Mouse (Mus musculus): Measurements from ENCODE around the gene Prkce. TPM values are rescaled to one million over a fixed set of nuclear protein-coding genes. Genes with fewer than 3 reads are reported as not detected.
A peak's percentile ranks its signal among the peaks of the same experiment; 100 is the strongest.

Gene Prkce
- total RNA-seq, 4 experiments from 2014 or later, result 11.4 to 14.5 (median 13.2) TPM

- DNase-seq (ENCODE audit: low spot score in 2 of 2), result no peak
These were observed 276.3 kb downstream of the Prkce start for GRCm38 (mm10) chr17:86443886-86444285.

DNA sequence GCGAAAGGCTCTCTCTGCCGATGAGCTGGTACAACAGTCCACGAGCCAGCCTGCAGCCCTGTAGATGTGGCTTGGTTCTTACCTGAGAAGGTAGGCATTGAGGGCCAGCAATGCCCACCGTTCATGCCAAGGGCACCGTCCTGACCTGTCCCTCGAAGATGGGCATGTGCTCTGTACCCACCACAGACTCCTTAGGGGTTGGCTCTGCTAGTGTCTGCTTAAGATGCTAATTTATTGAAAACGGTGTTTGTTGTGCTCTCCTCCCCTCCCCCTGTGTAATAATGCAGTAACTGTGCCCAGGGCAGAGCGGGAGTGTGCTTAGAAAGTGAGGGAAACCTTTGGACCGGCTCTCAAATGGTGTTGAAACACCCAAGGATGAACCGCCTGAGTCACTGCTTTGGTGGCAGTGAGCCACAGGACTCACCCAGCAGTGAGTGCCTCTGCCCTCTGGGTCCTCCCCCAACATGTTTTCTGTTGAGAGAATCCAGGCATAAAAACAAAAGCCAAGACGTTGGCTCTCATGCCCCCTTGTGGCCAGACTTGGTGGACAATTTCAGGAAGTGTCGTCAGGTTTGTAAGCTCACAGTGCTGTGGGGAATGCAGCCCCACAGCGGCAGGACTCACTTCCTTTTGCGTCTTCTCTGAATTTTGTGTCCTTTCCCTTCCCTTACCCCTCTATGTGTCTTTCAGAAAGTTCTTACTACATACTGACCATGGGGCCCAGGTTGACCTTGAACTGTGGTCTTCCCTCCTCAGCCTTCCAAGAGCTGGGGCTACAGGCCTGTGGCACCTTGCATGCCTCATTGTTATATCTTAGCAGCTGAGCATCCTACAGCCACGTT is 277.2 kb downstream of the Prkce start:
- peak; percentile 90 to 91 for DNase-seq (ENCODE audit: low spot score in 2 of 2)

- DNase-seq (ENCODE audit: low spot score in 2 of 2), result no peak
These were observed 277.8 kb downstream of the Prkce start for GRCm38 (mm10) chr17:86445420-86445720.

DNA sequence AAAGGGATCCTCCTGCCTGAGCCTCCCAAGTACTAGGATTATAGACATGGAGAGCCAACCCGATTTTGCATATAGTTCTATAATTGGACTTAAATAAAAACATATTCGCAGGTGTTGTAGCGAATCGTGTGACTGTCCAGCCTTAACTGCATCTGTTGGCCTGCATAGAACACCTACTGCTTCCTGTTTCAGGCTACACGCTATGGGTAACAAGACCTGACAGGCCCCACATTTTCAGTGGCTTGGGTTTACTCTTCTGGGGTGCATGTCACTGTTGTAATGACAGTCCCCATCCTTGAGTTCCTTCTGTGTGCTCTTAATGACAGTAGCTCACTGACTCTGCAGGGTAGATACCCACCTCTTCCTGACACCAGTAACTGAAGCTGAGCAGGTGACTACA is 278.3 kb downstream of the Prkce start:
- DNase-seq (ENCODE audit: low spot score in 2 of 2), result no peak

DNA sequence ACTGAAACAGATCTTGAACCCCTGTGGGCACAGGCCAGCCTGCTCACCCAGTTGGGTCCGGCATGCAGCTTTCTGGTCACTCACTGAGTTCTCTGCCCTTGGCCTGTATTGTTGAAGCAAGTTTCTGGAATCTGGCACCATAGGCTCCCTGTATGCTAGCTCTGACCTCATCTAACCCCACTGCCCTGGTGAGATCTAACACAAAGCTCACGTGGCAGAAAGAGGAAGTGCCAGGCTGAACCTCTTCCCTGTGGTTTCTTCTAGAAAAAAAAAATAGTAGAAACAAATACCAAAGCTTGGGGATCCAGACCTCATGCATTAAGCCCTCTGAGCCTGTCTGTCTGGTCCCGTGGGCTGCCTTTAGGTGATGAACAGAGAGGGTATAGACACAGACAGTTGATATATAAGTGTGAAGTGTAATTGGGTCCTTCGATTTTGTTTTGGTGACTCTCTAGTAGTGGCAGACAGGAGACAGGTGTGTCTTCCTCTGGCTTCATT is 279.6 kb downstream of the Prkce start:
- DNase-seq (ENCODE audit: low spot score in 2 of 2), result no peak

- no peak for DNase-seq (ENCODE audit: low spot score in 2 of 2)
These were observed 285.3 kb downstream of the Prkce start for GRCm38 (mm10) chr17:86452934-86453333.

DNA sequence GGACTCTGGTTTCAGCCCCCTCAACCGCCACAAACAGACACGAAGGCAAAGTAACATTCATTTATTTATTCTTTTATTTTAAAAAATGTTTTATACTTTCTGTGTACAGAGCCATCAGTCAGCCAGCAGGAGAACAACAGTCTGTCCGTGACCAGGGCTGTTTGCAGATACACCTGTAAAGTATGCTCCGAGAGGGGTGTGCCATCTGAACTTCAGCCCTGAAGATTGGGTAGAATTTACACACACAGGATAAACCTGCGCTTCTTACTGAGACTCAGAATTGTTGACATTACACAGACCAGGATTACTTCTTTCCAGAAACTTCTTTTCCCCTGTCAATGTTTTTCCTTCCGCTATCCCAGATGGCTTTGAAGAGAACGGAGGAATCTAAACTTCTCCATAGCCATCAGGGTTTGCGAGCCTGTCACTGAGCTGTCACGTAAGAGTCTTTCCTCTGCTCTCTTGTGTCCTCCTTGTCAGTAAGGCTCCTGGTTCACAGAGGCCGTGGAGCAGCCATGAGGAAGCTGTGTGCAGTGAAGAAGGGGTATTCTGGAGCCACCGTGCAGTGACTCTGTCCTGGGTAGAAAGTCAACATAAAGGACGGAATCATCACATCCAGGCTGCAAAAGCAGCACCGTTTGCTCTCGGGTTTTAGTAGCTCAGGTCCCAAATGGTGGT is 286.2 kb downstream of the Prkce start:
- DNase-seq (ENCODE audit: low spot score in 2 of 2), result no peak

GRCm38 (mm10) chr17:86454351-86454706 is 286.7 kb downstream of the Prkce start:
- no peak for DNase-seq (ENCODE audit: low spot score in 2 of 2)

DNA sequence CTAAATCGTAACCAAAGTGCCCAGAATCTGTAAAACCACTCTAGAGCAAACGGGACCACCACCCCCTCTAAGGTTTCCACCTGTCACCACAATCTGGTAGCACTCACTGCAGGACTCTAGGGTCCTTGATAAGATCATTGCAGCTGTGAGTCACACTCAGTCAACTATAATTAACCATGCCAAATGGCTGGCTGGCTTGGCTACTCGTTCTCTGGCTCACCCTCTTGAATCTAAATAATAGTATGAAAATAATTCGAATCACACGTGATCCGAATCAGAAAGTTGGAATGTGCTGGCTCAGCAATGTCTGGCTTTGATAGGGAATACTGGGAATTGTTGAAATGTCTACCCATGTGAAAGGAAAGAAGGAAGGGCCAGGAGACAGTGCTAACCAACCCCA is 288.9 kb downstream of the Prkce start:
- no peak for DNase-seq (ENCODE audit: low spot score in 2 of 2)

DNA sequence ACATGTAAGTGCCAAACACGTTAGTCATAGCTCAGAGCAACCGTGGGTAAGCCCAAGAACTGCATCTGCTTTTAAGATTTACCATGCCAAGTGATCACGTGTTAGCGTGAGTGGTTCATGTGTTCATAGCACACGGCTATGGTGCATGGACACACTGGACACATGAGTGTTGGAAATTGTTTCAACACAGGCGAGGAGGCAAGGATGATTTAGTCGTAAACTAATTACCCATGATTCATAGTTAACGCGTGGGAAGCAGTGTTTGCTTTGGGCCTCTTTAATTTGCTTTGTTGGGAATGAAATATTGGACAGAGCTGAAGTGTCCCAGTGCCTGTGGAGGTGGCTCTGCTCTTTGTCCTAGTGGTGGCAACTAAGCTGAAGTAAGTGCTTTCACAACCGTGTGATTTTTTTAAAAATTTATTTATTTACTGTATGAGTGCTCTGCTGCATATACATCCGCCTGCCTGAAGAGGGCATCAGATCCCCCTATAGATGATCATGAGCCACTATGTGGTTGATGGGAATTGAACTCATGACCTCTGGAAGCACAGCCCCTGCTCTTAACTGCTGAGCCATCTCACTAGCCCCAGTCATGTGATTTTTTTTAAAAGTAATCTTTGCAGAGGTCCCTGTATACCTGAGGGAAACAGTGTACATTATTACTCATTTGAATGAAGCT is 290.9 kb downstream of the Prkce start:
- DNase-seq (ENCODE audit: low spot score in 2 of 2), result no peak

GRCm38 (mm10) chr17:86460645-86461430 is 293.3 kb downstream of the Prkce start:
- no peak for DNase-seq (ENCODE audit: low spot score in 2 of 2)

DNA sequence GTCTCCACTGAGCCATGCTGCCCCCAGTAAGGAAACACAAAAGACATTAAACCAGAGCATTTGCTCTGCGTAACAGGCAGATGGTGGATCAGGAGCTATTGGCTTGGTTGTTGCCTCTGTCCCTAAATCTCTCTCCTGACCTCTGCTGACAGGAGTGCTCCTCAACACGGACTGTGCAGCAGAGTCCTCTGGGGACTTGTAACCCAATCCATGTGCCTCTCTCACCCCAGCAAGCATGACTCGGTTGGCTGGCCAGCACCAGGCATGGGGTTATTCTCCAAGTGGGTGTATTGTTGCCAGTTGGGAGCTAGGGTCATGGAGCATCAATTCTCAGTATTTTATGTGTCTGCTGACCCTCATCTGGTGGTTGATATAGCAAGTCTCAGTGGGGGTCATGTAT is 295.8 kb downstream of the Prkce start:
- no peak for DNase-seq (ENCODE audit: low spot score in 2 of 2)

DNA sequence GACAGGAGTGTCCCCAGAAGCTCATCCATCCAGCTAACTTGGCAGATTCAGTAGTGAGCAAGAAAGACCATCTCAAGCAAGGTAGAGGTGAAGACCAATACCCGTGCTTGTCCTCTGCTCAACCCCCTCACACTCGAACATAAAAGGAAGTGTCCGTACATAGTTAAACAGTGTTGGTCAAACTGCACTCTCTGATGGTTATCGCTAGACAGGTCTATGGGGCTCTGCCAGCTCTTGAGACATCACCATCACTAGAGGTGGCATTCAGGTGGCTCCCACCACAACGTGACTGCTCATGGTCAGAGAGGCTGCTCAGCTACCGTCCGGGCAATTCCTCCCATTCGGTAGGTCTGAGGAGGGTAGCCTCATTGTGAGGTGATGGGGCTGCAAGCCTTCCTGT is 296.6 kb downstream of the Prkce start:
- DNase-seq (ENCODE audit: low spot score in 2 of 2), result no peak

DNA sequence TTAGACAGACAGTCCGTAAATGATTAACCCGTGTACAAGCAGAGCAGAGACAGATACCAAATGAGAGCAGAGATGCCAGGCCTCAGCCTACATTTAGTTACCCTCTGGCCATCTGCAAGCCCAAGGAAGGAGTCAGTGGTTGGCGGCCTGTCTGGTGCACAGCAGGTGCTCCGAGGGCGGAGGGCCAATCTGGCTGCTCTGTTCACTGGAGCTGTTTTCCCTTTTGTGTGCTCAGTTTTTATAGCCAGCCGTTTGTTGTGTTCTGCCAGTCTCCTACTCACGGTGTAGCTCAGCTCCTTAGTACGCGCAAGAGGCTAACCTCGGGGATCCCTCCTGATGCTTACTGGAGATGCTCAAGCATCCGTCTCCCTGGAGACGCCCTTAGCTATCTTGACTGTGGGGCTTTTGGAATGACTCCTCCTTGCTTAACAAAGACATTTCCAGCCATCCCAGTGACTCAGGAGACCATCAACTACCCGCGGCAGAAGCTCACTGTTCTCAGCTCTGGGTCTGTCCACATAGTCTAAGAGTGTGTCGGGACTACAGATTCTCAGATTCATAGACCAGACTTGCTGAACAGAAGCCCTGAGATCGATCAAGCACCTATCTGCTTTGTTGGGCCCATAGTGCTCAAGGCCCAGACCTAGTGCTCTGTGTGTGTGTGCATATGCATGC is 297.2 kb downstream of the Prkce start:
- no peak for DNase-seq (ENCODE audit: low spot score in 2 of 2)

GRCm38 (mm10) chr17:86465865-86466264 is 298.3 kb downstream of the Prkce start:
- DNase-seq (ENCODE audit: low spot score in 2 of 2), result no peak

- DNase-seq (ENCODE audit: low spot score in 2 of 2), result no peak
These were observed 298.8 kb downstream of the Prkce start for GRCm38 (mm10) chr17:86466412-86466811.

- no peak for DNase-seq (ENCODE audit: low spot score in 2 of 2)
These were observed 299.3 kb downstream of the Prkce start for GRCm38 (mm10) chr17:86466871-86467270.

DNA sequence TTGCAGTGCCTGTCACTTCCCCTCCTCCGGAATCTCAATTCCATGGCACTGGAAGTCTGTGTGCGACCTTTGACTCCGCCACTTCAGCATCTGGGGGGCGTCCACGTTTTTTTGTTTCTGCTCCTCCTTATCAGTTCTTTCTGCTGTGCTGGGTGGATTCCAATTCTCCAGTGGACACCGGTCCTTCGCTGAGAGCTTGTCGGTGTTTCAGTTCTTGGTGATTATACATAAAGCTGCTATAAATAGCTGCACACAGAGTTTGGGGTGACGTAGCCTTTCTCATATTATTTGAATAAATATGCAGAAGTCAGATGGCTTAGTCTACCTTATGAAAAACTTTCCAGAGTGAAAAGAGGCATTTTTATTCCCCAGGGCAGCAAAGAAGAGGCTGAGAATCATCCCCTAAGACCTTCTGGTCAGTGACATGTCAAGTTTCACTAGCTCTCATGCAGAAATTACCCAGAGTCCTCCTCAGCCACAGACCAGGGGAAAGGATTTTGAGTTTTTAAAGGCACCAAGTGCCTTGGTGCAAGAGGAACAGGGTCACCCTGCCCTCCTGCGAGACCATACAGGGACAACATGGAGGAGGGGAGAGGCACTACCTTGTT is 299.8 kb downstream of the Prkce start:
- DNase-seq (ENCODE audit: low spot score in 2 of 2), result no peak

DNA sequence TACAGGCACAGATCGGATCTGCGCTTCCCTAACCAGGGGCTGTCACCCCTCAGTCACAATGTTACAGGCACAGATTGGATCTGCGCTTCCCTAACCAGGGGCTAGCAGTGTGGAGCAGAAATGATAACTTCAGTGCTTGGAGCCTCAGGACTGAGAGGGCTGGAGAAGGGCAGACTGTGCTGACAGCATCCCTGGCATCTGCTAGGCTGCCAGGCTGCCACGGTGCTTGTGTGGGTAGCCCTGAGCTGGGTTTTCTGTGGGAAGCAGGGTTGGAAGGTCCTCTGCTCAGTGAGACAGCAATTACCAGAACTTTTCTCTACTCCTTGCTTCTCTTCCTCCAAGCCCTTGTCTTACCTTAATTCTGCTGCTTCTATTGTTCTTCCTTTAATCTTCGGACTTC is 300.4 kb downstream of the Prkce start:
- DNase-seq (ENCODE audit: low spot score in 2 of 2), result no peak

GRCm38 (mm10) chr17:86470160-86470559 is 302.6 kb downstream of the Prkce start:
- DNase-seq (ENCODE audit: low spot score in 2 of 2), result no peak

GRCm38 (mm10) chr17:86471684-86472083 is 304.1 kb downstream of the Prkce start:
- no peak for DNase-seq (ENCODE audit: low spot score in 2 of 2)
